Mouse (Mus musculus): ENCODE data around the gene Rab40b.
A peak's percentile ranks its signal among the peaks of the same experiment; 100 is the strongest.

Gene Rab40b

DNA sequence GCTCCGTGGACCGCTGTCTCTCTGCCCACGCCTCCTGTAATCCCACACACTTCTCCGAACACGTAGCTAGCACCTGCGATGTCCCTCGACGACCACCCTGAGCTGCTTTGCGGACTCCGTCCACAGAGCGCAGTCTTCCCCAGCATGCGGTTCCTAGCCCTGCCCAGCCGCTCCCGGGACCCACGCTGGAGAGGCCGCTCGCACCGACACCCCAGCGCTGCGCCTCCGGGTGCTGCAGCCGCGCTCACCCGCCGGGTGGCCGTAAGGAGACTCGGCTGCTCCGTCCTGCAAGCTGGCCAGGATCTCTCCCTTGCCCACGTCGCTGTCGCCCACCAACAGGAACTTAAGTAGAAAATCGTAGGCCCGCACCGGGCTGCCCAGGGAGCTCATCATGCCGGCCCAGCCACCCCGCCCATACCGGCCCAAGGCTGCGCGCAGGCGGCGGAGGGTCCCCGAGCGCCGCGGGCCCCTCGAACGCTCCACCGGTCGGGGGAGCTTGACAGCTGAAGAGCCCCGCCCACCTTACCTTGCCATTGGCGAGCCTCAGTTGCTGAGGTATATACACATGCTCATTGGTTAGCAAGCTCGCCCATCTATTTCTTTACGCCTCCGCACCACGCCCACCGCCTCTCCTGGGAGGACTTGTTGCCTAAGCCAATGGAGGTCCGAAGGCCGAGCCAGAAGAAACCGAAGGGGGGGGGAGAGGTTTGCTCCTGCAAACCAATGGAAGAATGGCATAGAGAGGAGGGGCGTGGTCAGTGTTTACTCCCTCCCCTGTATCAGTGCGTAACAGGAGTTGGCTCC lies at the start of gene Rab40b:
Gene Rab40b, minus strand, starts transcription at position 502 of the 804 bp plus-strand sequence.
- DNase-seq (ENCODE audit: low spot score in 2 of 2), result peak; percentile 52 to 57

DNA sequence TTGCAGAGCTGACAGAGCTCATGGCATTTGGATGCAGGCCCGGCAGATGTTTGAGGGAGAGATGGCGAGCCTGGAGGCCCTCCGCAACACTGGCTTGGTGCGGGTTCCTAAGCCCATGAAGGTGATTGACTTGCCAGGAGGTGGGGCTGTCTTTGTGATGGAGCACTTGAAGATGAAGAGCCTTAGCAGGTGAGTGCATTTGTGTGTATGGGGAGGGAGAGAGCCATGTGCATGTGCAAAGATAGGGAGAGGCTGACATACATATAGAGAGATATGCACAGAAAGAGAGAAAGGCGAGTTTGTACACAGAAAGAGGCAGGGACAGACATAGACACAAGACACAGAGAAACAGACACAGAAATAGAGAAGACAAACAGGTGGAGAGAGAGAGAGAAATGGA lies 49.2 kb upstream of the Rab40b start:
- DNase-seq (ENCODE audit: low spot score in 2 of 2), result no peak

DNA sequence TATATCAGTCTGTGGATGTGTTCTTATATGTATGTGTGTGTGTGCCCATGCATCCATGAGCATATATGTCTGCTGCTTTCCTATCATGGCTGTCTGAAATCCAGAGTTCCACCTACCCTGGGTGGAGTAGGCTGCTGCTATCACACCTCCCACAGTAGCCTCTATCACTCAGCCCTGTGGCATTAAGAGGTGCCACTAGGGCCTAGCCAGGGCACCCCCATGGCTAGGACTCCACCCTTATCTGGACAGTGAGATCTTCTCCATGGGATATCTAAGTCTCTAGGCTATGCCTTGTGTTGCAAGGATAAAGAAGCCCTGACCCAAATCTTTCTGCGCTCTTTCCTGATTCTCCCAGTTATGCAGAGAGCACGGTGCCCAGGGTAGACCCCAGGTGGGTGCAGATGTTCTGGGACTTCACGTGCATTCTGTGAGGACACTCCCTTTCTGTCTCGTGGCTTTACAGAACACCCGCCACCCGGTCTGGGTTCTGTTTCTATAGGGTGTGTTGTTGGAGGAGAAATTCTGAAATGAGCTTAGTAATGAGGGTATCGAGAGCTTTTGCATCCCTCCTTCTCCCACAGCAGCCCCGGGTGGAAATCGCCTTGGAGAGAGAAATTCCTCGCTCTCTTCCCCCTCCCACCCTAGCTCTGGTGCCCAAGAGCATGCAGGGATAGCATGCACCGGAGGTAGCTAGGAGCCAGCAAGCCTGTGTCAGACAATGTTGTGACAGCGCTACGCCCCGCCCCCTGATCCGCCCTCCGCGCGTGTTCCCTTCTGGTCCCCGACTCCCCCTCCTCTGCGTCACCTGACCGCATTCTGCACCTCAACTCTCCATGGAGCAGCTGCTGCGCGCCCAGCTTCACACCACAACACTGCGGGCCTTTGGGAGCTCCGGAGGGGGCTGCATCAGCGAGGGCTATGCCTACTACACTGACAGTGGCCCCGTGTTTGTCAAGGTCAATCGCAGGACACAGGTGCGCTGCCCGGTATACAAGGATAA lies 46.4 kb upstream of the Rab40b start, which contains the start of gene Fn3k:
Gene Fn3k, plus strand, starts transcription at position 758 of the 1,000 bp plus-strand sequence.
- DNase-seq (ENCODE audit: low spot score in 2 of 2), result peak; percentile 95

DNA sequence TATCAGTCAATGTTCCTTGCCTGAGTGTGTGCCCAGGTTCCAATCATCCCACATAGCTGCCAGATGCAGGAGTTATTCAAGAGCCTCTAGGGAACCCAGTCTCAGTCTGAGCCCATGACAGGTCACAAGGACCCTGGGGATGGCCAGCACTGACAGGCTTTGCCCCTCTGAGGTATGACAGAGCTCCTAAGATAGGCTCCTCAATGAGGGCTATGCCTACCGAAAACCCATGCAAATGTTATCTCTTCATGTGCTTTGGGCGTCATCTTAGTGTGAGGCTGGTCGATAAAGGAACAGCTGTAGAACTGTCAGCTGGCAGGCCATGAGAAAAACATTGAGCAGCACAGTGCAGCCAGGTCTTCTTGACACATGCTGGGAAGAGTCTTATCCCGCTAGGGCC lies 45.3 kb upstream of the Rab40b start:
- DNase-seq (ENCODE audit: low spot score in 2 of 2), result no peak

DNA sequence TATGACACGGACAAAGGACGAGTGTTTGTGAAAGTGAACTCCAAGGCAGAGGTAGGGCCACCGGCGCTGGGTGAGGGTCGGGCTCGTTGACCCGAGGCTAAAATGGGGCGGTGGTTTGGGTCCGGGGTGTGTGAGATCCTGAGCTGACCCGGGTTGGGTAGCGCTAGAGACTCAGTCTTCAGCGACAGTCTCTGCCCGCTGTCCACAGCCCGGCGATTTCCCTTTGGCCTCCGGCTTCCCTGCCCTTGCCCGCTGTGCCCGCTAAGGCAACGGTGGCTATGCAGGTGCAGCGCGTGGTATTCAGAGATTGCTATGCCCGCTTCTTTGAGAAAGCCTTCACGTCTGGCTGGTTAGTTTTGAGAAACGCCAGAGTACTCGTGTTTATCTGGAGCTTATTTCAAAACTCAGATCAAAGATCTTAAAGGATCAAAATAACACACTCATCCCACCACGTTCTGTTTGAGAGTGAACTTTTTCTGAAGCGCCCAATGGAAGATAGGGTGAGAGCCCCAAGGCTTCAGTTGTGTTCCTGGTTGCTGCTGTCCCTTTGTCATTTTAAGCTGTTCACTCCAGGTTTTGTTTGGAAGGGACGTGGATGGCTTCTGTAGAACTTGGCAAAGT lies 33.6 kb upstream of the Rab40b start:
- no peak for DNase-seq (ENCODE audit: low spot score in 2 of 2)

DNA sequence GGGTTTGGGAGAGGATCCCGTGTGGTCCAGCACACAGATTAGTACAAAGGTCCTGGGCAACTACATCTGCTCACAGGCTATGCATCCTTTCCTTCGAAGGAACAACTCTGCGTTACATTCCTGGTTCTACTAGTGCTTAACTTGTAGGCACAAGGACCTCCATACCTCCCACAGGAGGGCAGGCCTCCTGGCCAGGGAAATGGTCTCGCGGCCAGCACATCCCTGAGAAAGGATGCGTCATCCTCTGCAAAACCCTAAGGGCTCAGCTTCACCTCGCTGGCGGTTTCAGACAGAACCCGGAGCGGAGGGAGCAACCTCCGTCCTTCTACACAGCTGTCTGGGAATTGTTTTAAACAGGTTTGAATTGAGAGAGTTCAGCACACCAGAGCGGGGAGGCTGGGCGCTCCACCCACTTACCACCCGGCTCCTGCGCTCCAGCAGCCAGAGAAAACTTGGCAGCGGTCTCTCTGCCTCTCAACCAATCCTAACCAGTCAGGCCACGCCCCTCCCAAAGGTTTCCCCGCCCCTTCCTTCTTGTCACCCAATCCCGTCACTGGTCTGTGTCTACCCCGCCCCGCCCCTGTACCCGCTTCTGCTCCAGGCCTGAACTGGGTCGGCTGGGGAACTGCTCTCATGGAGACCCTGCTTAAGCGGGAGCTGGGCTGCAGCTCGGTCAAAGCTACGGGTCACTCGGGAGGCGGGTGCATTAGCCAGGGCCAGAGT lies 32.9 kb upstream of the Rab40b start, which contains the start of gene Fn3krp:
Gene Fn3krp, plus strand, starts transcription at position 572 of the 723 bp plus-strand sequence.
- DNase-seq (ENCODE audit: low spot score in 2 of 2), result peak; percentile 98 to 99

DNA sequence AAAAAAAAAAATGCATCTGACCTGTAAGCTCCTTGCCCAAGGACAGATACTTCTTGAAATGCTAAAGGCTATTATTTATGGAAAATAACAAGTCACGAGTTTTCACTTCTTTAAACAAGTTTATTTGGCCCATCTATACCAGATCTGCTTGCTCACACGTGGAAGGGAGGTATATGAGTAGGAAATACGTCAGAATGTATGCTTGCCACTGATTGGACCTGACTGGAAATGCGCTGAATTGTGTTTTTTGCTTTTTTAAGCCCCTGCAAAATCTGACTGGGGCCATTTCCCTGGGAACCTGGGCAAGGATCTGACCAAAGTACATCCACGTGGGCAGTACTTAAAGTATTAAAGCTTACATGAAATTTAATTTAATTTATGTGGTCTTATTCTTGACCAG lies 32.3 kb upstream of the Rab40b start:
- no peak for DNase-seq (ENCODE audit: low spot score in 2 of 2)

DNA sequence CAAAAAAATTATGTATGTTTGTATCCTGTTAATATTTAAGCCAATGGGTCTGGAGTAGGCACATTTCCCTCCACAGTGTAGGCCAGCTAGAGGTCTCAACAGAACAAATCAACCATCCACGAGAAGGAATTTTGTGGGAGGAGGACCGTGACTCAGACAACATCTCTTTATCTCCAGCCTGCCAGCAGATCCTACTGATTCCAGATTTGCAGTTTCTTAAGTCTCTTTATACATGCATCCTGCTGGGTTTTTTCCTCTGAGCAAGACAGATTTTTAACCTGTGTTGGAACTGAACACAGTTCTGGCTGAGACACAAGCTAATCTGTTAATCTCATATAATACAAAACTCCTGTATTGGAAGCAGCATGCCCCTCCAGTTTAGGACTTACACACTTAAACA lies 30.9 kb upstream of the Rab40b start:
- no peak for DNase-seq (ENCODE audit: low spot score in 2 of 2)

DNA sequence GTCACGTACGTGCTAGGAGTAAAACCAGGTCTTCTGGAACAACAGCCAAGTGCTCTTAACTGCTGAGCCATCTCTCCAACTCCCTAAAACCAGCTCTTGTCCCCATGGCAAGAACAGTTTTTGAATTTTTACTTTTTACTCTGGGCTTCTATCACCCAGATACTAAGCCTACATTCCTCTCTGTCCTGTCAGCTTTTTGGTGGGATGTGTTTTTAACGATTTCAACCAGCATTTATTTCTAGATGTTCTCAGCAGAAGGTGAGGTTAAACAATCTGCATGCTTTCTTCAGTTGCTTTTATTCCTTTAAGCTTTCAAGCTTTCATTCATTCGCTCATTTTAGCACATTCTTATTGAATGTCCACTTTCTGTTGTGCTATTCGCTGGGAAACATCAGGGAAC lies 29.9 kb upstream of the Rab40b start:
- DNase-seq (ENCODE audit: low spot score in 2 of 2), result no peak

DNA sequence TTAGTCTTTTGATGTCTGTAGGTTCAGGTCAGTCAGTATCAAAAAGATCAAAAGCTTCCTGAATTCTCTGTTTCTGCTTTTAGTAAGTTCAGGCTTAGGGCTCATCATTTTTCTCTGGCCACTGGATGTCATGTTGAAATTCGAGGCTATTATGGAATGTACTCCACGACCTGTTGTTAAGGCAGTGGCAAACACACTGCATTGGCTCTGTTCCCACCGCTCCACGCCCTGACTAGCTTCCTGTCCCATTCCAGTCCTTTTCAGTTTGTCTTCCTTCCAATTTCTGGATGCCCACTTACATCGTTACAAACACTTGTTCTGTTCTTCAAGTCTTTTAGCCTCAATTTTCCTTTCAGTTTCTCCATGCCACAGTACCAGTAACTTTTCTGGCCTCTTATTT lies 27.3 kb upstream of the Rab40b start:
- no peak for DNase-seq (ENCODE audit: low spot score in 2 of 2)

DNA sequence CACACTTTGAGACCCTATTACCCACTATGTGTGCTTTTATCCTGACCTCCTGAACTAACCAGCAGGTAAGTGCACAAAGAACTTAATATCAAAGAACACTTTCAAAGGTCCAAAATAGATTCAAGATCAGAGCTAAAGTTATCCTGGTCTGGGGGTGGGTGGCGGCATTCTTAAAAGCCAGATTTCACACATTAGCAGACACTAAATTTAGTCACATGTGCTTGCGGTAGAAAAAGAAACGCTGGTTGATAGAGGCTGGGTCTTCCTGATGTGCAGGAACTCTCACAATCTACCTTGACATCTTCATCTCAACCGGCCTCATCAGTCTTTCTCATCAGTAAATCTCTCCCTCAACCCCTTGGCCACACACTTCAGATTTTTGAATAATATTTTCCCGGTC lies 26.7 kb upstream of the Rab40b start:
- DNase-seq (ENCODE audit: low spot score in 2 of 2), result no peak

DNA sequence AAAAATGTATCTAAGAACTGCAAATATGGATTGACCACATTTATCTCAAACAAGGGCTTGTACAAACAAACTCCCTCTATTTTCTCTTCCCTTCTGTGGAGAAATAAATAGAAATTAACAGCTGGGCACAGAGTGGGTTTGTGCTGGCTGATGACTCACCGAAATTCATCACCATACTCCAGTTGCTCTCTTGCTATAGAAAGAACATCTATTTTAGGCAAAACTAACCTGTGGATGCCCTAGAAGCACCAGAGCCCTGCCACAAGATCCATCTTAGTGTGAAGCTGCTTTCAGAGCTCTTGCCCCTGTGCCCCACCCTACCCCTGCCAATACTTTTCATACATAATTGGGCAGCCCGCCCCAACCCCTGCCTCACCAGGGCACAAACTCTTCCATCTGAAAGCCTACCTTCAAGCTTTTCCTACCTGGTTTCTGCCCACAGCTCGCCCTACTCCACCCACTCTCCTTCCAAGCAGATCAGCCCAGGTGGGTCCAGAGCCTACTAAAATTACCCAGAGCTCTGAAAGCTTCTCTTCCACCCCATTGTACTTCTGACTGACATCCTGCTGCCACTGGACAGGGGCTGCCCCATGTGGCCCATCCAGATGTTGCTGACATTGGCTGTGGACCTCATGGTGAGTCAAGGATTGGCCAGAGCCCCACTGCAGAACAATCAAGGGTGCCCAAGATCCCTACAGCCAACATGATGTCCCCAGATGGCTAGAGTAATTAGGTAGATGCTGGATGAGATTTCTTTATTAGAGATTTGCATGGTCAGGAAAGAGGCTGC lies 19.5 kb upstream of the Rab40b start:
- no peak for DNase-seq (ENCODE audit: low spot score in 2 of 2)

DNA sequence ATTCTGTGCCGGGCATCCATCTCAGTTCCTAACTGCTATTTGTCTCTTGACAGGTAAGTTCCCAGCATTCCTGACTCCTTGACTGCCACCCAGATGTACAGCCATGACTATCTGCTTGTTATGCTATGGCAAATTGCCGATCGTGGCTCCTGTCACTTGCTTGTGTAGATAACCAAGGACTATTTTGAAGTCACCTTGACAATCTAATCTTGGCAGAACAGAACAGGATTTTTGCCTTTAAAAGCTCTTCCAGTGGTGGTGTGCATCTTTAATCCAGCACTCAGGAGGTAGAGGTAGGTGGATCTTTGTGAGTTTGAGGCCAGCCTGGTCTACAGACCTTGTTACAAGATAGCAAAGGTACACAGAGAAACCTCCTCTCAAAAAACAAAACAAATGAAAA lies 4.4 kb upstream of the Rab40b start:
- no peak for DNase-seq (ENCODE audit: low spot score in 2 of 2)

DNA sequence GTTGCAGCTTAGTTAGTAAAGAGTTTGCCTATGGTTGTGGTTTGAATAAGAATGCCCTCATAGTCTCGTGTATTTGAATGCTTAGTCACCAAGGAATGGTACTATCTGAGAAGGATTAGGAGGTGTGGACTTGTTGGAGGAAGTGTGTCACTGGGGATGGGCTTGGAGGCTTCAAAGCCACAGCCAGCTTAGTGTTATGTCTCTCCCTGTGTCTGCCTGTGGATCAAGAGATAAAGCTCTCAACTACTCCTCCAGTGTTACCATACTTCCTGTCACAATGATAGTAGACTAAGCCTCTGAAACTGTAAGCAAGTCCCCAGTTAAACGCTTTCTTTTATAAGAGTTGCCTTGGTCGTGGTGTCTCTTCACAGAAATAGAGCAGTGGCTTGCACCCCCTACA lies 2.7 kb upstream of the Rab40b start:
- no peak for DNase-seq (ENCODE audit: low spot score in 2 of 2)

DNA sequence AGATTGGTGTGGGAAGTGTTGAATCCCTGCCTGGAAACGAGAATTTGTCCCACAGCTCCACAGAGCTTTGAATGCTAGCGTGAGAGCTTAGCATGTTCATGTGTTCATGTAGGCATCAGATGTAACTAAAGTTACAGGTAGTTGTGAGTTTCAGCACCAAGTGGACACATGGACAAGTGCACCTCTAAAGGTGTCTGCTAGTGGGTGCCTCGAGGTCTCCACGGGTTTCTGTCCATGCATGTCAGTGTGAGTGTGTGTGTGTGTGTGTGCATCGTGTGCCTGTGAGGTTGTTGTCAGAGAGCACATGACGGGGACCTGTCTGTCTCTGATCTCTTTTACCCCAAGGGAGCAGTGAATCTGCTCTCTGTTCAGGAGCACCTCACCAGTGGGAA lies 499 bp upstream of the Rab40b start:
- no peak for DNase-seq (ENCODE audit: low spot score in 2 of 2)

DNA sequence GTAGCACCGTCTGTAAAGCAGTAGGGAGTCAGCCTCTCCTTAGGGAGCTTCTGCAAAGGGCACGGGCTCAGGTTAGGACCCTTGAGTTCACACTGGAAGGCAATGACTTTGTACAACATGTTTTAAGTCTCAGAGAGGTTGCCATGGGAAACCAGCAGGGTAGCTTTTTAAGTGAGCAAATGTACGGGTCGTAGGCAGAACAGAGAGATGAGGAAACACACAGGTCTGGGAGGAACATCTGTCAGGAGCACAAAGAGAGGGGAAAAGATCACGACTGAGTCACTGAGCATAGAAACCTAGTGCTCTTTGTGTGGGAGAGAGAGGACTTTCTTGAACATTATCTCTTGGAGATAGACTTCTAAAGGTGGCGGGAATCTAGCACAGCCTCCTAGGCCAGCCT lies 7.8 kb downstream of the Rab40b start:
- no peak for DNase-seq (ENCODE audit: low spot score in 2 of 2)

DNA sequence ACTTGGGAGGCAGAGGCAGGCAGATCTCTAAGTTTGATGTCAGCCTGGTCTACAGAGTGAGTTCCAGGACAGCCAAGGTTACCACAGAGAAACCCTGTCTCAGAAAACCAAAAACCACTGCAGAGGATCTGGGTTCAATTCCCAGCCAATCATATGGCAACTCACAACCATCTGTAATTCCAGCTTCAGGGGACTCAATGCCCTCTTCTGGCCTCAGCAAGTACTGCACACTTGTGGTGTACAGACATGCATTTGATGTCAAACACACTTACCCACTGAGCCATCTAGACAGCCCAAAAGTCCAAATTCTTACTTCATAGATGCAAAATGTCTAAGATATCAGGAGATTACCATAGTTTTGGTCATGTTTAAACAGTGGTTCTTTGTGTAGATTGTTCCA lies 9.4 kb downstream of the Rab40b start:
- DNase-seq (ENCODE audit: low spot score in 2 of 2), result no peak

DNA sequence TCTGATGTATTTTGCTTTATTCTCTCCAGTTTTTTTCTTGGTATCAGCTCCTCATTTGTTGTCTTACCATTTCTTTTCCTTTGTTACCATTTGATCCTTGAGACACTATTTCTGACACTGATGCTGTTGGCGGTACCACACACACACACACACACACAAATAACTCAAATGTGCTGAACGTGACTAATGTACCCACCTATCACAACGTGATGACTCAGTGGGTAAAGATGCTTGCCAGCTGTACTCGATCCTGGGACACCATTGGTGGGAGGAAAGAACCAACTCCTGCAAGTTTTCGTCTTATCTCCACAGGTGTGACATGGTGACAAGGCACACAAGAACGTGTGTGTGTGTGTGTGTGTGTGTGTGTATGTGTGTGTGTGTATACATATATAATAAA lies 14.7 kb downstream of the Rab40b start:
- no peak for DNase-seq (ENCODE audit: low spot score in 2 of 2)

DNA sequence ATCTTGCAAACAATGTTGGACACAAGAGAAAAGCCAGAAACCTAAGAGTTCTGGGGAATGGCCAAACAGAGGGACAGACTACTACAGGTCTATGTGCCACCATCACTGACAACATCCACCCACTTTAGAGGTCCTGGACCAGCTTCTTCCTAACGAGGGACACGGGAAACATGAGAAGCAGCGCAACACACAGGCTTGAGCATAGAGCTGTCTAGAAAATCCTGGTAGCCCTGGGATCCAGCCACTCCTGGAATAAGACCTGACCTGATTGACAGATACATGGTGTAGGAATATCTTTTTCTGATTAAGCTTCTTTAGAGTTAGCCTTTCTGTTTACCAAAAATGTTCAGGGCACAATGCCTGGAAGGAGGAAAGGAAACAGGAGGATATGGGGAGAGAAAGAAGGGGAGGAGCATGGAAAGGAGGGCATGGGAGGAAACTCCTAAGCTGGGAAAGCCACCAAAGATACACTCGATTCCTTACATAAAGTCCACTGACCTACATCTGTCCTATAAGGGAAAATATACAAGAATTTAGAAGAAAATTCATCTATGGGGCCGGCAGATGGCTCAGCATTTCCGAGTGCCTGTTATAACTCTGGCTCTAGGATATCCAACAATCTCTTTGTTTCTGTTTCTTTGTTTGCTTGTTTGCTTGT lies 17.6 kb downstream of the Rab40b start:
- no peak for DNase-seq (ENCODE audit: low spot score in 2 of 2)

DNA sequence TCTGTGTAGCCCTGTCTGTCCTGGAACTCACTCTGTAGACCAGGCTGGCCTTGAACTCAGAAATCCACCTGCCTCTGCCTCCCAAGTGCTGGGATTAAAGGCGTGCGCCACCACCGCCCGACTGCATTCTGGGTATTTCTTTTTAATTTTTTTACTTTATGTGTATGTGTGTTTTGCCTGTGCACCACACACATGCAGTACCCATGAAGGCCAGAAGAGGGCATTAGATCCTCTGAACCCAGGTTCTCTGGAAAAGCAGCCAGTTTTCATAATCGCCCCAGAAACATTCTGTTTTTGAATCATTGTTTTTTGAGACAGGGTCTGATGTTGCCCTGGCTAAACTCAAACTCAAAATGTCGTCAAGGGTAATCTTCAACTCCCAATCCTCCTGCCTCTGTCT lies 18.4 kb downstream of the Rab40b start:
- peak; percentile 7 to 65 for DNase-seq (ENCODE audit: low spot score in 2 of 2)
